Mouse (Mus musculus) embryo, embryonic 9.5 days (tissue): ENCODE data around the gene Vmn2r111.
"Not testable (repeated sequence)": the region's sequence is repeated elsewhere in the genome, so short reads cannot be mapped to it uniquely, and the experiment has no call there.

Experiments
- DNase-seq: peaks from one replicate; pipeline ENCODE4 v3.0.0-alpha.2; 2017; ENCODE audit errors: extremely low spot score

Vmn2r111 gene

GRCm38 (mm10) chr17:22573382-22573781 lies at the start of gene Vmn2r111:
Gene Vmn2r111, minus strand, starts transcription at chr17:22573482.
- DNase-seq = not testable (repeated sequence)

GRCm38 (mm10) chr17:22600651-22601050 lies 27.4 kb upstream of the Vmn2r111 start, which contains the start of gene Vmn2r112:
Gene Vmn2r112, plus strand, starts transcription at chr17:22600951.
- not testable (repeated sequence) for DNase-seq

GRCm38 (mm10) chr17:22520467-22520866 lies 52.8 kb downstream of the Vmn2r111 start:
- not testable (repeated sequence) for DNase-seq

- not testable (repeated sequence) for DNase-seq
Measured at GRCm38 (mm10) chr17:22520037-22520436, 53.2 kb downstream of the Vmn2r111 start.

DNA sequence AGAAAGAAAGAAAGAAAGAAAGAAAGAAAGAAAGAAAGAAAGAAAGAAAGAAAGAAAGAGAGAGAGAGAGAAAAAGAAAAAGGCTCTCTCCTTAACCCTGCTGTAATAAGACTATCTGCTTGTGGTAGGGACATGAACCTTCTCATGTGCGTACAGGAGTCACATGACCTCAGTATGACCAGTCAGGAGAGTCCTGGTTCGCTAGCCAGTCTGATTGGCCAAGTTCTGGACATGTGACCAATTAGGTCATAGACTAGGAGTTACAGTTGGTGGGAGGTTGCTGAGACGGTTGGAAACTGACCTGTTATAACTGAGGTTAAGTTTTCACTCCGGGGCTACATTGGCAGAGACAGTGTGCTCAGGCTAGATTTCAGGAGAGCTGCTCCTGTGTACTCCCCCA lies 76.2 kb downstream of the Vmn2r111 start:
- DNase-seq = no peak
